Mouse (Mus musculus): ENCODE measurements around the gene Iqsec1. TPM values are rescaled to one million over a fixed set of nuclear protein-coding genes. Genes with fewer than 3 reads are reported as not detected.

The Iqsec1 gene
- polyA plus RNA-seq, 1 experiment = 90.9 TPM

GRCm38 (mm10) chr6:91004157-91004556 is 15.7 kb upstream of the Iqsec1 start:
- Histone ChIP-seq H3K36me3 (replicated peaks; ENCODE audit: low read length) (no peaks in the 10 kb centered on the region), H3K4me1 (peaks cover 43% of the 10 kb centered on the region), H3K9me3 (peaks cover 3% of the 10 kb centered on the region), H3K27me3 (replicated peaks) (peaks cover 40% of the 10 kb centered on the region), H3K4me3 (replicated peaks) (no peak overlapping the region)
- no peak for TF ChIP-seq FLI1 (IDR thresholded peaks at IDR 0.05; ENCODE audit: low read length)
- TF ChIP-seq GATA1 (IDR thresholded peaks at IDR 0.05; ENCODE audit: borderline replicate concordance, low read length) = no peak

- no peaks in the 10 kb centered on the region for H3K36me3 ChIP-seq (replicated peaks; ENCODE audit: low read length)
- no peak for TF ChIP-seq GATA1 (IDR thresholded peaks at IDR 0.05; ENCODE audit: borderline replicate concordance, low read length)
- TF ChIP-seq FLI1 (IDR thresholded peaks at IDR 0.05; ENCODE audit: low read length) = no peak
- H3K9me3 ChIP-seq = peaks cover 3% of the 10 kb centered on the region
- H3K4me1 ChIP-seq = peaks cover 43% of the 10 kb centered on the region
- H3K27me3 ChIP-seq (replicated peaks) = peaks cover 41% of the 10 kb centered on the region
- H3K4me3 ChIP-seq (replicated peaks) = peak overlapping the region; percentile 2
Measured at GRCm38 (mm10) chr6:91003310-91003995, 15.0 kb upstream of the Iqsec1 start.

GRCm38 (mm10) chr6:91001566-91001965 is 13.1 kb upstream of the Iqsec1 start:
- Histone ChIP-seq H3K9me3 (peaks cover 3% of the 10 kb centered on the region), H3K4me1 (peaks cover 31% of the 10 kb centered on the region), H3K4me3 (replicated peaks) (no peak overlapping the region), H3K27me3 (replicated peaks) (peaks cover 49% of the 10 kb centered on the region), H3K36me3 (replicated peaks; ENCODE audit: low read length) (no peaks in the 10 kb centered on the region)
- TF ChIP-seq FLI1 (IDR thresholded peaks at IDR 0.05; ENCODE audit: low read length) (no peak), GATA1 (IDR thresholded peaks at IDR 0.05; ENCODE audit: borderline replicate concordance, low read length) (no peak)

GRCm38 (mm10) chr6:91000819-91001525 is 12.5 kb upstream of the Iqsec1 start:
- no peaks in the 10 kb centered on the region for H3K36me3 ChIP-seq (replicated peaks; ENCODE audit: low read length)
- peaks cover 3% of the 10 kb centered on the region for H3K9me3 ChIP-seq
- TF ChIP-seq GATA1 (IDR thresholded peaks at IDR 0.05; ENCODE audit: borderline replicate concordance, low read length) (no peak), FLI1 (IDR thresholded peaks at IDR 0.05; ENCODE audit: low read length) (no peak)
- peaks cover 28% of the 10 kb centered on the region for H3K4me1 ChIP-seq
- peak overlapping the region; percentile 82 for H3K4me3 ChIP-seq (replicated peaks)
- H3K27me3 ChIP-seq (replicated peaks) = peaks cover 43% of the 10 kb centered on the region

- peaks cover 32% of the 10 kb centered on the region for H3K4me1 ChIP-seq
- H3K4me3 ChIP-seq (replicated peaks) = no peak overlapping the region
- H3K9me3 ChIP-seq = peaks cover 3% of the 10 kb centered on the region
- H3K36me3 ChIP-seq (replicated peaks; ENCODE audit: low read length) = no peaks in the 10 kb centered on the region
- peaks cover 42% of the 10 kb centered on the region for H3K27me3 ChIP-seq (replicated peaks)
- TF ChIP-seq FLI1 (IDR thresholded peaks at IDR 0.05; ENCODE audit: low read length) = no peak
- no peak for TF ChIP-seq GATA1 (IDR thresholded peaks at IDR 0.05; ENCODE audit: borderline replicate concordance, low read length)
Measured at GRCm38 (mm10) chr6:90999176-90999575, 10.7 kb upstream of the Iqsec1 start.

GRCm38 (mm10) chr6:90997025-90997424 is 8.5 kb upstream of the Iqsec1 start:
- peaks cover 38% of the 10 kb centered on the region for H3K27me3 ChIP-seq (replicated peaks)
- no peaks in the 10 kb centered on the region for H3K36me3 ChIP-seq (replicated peaks; ENCODE audit: low read length)
- peaks cover 22% of the 10 kb centered on the region for H3K4me1 ChIP-seq
- H3K9me3 ChIP-seq = peaks cover 4% of the 10 kb centered on the region; the same call in 1 of the 2 replicates
- no peak overlapping the region for H3K4me3 ChIP-seq (replicated peaks)
- TF ChIP-seq FLI1 (IDR thresholded peaks at IDR 0.05; ENCODE audit: low read length) (no peak), GATA1 (IDR thresholded peaks at IDR 0.05; ENCODE audit: borderline replicate concordance, low read length) (no peak)

GRCm38 (mm10) chr6:90996181-90996580 is 7.7 kb upstream of the Iqsec1 start:
- no peak for TF ChIP-seq GATA1 (IDR thresholded peaks at IDR 0.05; ENCODE audit: borderline replicate concordance, low read length)
- TF ChIP-seq FLI1 (IDR thresholded peaks at IDR 0.05; ENCODE audit: low read length) = no peak
- no peaks in the 10 kb centered on the region for H3K36me3 ChIP-seq (replicated peaks; ENCODE audit: low read length)
- no peak overlapping the region for H3K4me3 ChIP-seq (replicated peaks)
- H3K27me3 ChIP-seq (replicated peaks) = peaks cover 33% of the 10 kb centered on the region
- H3K9me3 ChIP-seq = peaks cover 9% of the 10 kb centered on the region; the same call in 1 of the 2 replicates
- H3K4me1 ChIP-seq = peaks cover 16% of the 10 kb centered on the region

GRCm38 (mm10) chr6:90988299-90988625 is 223 bp downstream of the Iqsec1 start:
- Histone ChIP-seq H3K9me3 (peaks cover 27% of the 10 kb centered on the region), H3K4me1 (peaks cover 48% of the 10 kb centered on the region)

GRCm38 (mm10) chr6:90987561-90988298 is 755 bp downstream of the Iqsec1 start:
- H3K4me1 ChIP-seq = peaks cover 53% of the 10 kb centered on the region
- no peak for TF ChIP-seq GATA1 (IDR thresholded peaks at IDR 0.05; ENCODE audit: borderline replicate concordance, low read length)
- H3K27me3 ChIP-seq (replicated peaks) = peaks cover 80% of the 10 kb centered on the region
- peak overlapping the region; percentile 93 for H3K4me3 ChIP-seq (replicated peaks)
- H3K9me3 ChIP-seq = peaks cover 25% of the 10 kb centered on the region
- no peaks in the 10 kb centered on the region for H3K36me3 ChIP-seq (replicated peaks; ENCODE audit: low read length)

More at GRCm38 (mm10) chr6:90988299-90988625, 223 bp downstream of the Iqsec1 start:
- Histone ChIP-seq H3K27me3 (replicated peaks) (peaks cover 76% of the 10 kb centered on the region), H3K36me3 (replicated peaks; ENCODE audit: low read length) (no peaks in the 10 kb centered on the region), H3K4me3 (replicated peaks) (peak overlapping the region; percentile 93)
- no peak for TF ChIP-seq GATA1 (IDR thresholded peaks at IDR 0.05; ENCODE audit: borderline replicate concordance, low read length)
- no peak for TF ChIP-seq FLI1 (IDR thresholded peaks at IDR 0.05; ENCODE audit: low read length)

Measured in megakaryocyte, embryonic 14.5 days (primary cell).